ENCODE assay signal across 8 mouse cellular contexts in genomic region chr8:126832163-126832978, GRCm38 (mm10).
DNase-seq lines count a peak whose midpoint lies in the region; ATAC-seq and TF ChIP-seq lines count a peak whose summit lies in the region.

No protein-coding gene starts in this region.

- no peaks in the 10 kb centered on the region for H3K36me3 ChIP-seq in midbrain, embryonic 10.5 days
- H3K36me3 ChIP-seq in midbrain, embryonic 15.5 days (replicated peaks) = no peaks in the 10 kb centered on the region
- H3K36me3 ChIP-seq in intestine, postnatal 0 days (ENCODE audit: control insufficient read depth, insufficient read depth) = no peaks in the 10 kb centered on the region
- H3K36me3 ChIP-seq in lung, embryonic 16.5 days (ENCODE audit: control insufficient read depth, insufficient read depth, low read length) = no peaks in the 10 kb centered on the region
- no peaks in the 10 kb centered on the region for H3K36me3 ChIP-seq in stomach, embryonic 15.5 days

- H3K4me1 ChIP-seq in midbrain, embryonic 10.5 days = peaks cover 49% of the 10 kb centered on the region
- H3K4me1 ChIP-seq in midbrain, embryonic 15.5 days = peaks cover 24% of the 10 kb centered on the region
- peaks cover 37% of the 10 kb centered on the region for H3K4me1 ChIP-seq in intestine, postnatal 0 days (replicated peaks; ENCODE audit: control insufficient read depth, insufficient read depth, low read length)
- peaks cover 65% of the 10 kb centered on the region for H3K4me1 ChIP-seq in lung, embryonic 16.5 days (replicated peaks; ENCODE audit: control insufficient read depth, insufficient read depth, low read length)
- peaks cover 54% of the 10 kb centered on the region for H3K4me1 ChIP-seq in stomach, embryonic 15.5 days

- H3K27ac ChIP-seq in midbrain, embryonic 10.5 days (replicated peaks) = peak overlapping the region; percentile 67
- no peak overlapping the region for H3K27ac ChIP-seq in midbrain, embryonic 15.5 days
- peak overlapping the region; percentile 92 for H3K27ac ChIP-seq in intestine, postnatal 0 days (ENCODE audit: low read depth, low read length)
- peak overlapping the region; percentile 95 for H3K27ac ChIP-seq in lung, embryonic 16.5 days (ENCODE audit: low read length)
- peak overlapping the region; percentile 94 for H3K27ac ChIP-seq in stomach, embryonic 15.5 days

- no peak overlapping the region for H3K9ac ChIP-seq in midbrain, embryonic 15.5 days
- 0 out of 2 replicates have a peak overlapping the region, but pooled peaks have one; percentile 2 for H3K9ac ChIP-seq in intestine, postnatal 0 days (ENCODE audit: low read depth, low read length)
- peak overlapping the region; percentile 42 for H3K9ac ChIP-seq in lung, embryonic 16.5 days (ENCODE audit: low read length)
- no peak overlapping the region for H3K9ac ChIP-seq in stomach, embryonic 15.5 days

- H3K27me3 ChIP-seq in midbrain, embryonic 10.5 days (ENCODE audit: low read depth, poor library complexity, severe bottlenecking) = no peaks in the 10 kb centered on the region
- H3K27me3 ChIP-seq in midbrain, embryonic 15.5 days (replicated peaks) = no peaks in the 10 kb centered on the region
- H3K27me3 ChIP-seq in intestine, postnatal 0 days (replicated peaks; ENCODE audit: control insufficient read depth, insufficient read depth, low read length) = no peaks in the 10 kb centered on the region
- no peaks in the 10 kb centered on the region for H3K27me3 ChIP-seq in lung, embryonic 16.5 days (ENCODE audit: control insufficient read depth, insufficient read depth, low read depth, low read length)
- no peaks in the 10 kb centered on the region for H3K27me3 ChIP-seq in stomach, embryonic 15.5 days (replicated peaks)

- no peaks in the 10 kb centered on the region for H3K9me3 ChIP-seq in midbrain, embryonic 10.5 days (replicated peaks)
- no peaks in the 10 kb centered on the region for H3K9me3 ChIP-seq in midbrain, embryonic 15.5 days
- H3K9me3 ChIP-seq in intestine, postnatal 0 days (ENCODE audit: control insufficient read depth) = no peaks in the 10 kb centered on the region
- H3K9me3 ChIP-seq in lung, embryonic 16.5 days (ENCODE audit: control insufficient read depth, low read length) = no peaks in the 10 kb centered on the region
- H3K9me3 ChIP-seq in stomach, embryonic 15.5 days = no peaks in the 10 kb centered on the region

- 83% methylated on average over 12 of the region's 12 CpGs for WGBS in midbrain, embryonic 10.5 days
- WGBS in midbrain, embryonic 15.5 days = 68% methylated on average over 12 of the region's 12 CpGs
- 56% methylated on average over 12 of the region's 12 CpGs for WGBS in intestine, postnatal 0 days
- 60% methylated on average over 12 of the region's 12 CpGs for WGBS in lung, embryonic 16.5 days
- WGBS in stomach, embryonic 15.5 days = 66% methylated on average over 12 of the region's 12 CpGs

- H3K4me3 ChIP-seq in midbrain, embryonic 10.5 days = no peak overlapping the region
- no peak overlapping the region for H3K4me3 ChIP-seq in midbrain, embryonic 15.5 days
- no peak overlapping the region for H3K4me3 ChIP-seq in intestine, postnatal 0 days (ENCODE audit: low read depth, low read length)
- no peak overlapping the region for H3K4me3 ChIP-seq in lung, embryonic 16.5 days (ENCODE audit: low read length)
- no peak overlapping the region for H3K4me3 ChIP-seq in stomach, embryonic 15.5 days (replicated peaks)

- no peak for DNase-seq in midbrain, embryonic 10.5 days (ENCODE audit: low spot score)
- DNase-seq in fat pad, adult 2 months (ENCODE audit: extremely low read depth, low read depth, low spot score) = peak; percentile 54
- DNase-seq in left cerebral cortex, adult 8-10 months (ENCODE audit: low spot score in 2 of 2) = no peak

- no peak overlapping the region for H3K4me2 ChIP-seq in midbrain, embryonic 15.5 days
- no peak overlapping the region for H3K4me2 ChIP-seq in intestine, postnatal 0 days (replicated peaks; ENCODE audit: low read depth)
- no peak overlapping the region for H3K4me2 ChIP-seq in lung, embryonic 16.5 days (ENCODE audit: low read depth, low read length)
- no peak overlapping the region for H3K4me2 ChIP-seq in stomach, embryonic 15.5 days

- no peak for TF ChIP-seq CTCF in intestine, postnatal 0 days (IDR thresholded peaks at IDR 0.05; ENCODE audit: low read depth)

- no peak for ATAC-seq in midbrain, embryonic 15.5 days (replicated peaks)
- no peak for ATAC-seq in intestine, postnatal 0 days
- no peak for ATAC-seq in lung, embryonic 16.5 days (ENCODE audit: low read depth)
- ATAC-seq in stomach, embryonic 15.5 days (ENCODE audit: insufficient read depth, low FRiP score, low read depth) = no peak
- no peak for ATAC-seq in cerebellum, adult (ENCODE audit: insufficient number of reproducible peaks, low FRiP score, low TSS enrichment)

Comparison
In these comparisons a context has a peak if more than half of its experiments do, and no peak if none do; other contexts are left out.
1. H3K9ac ChIP-seq: peak in intestine, postnatal 0 days (single experiment) and lung, embryonic 16.5 days (single experiment); none in midbrain, embryonic 15.5 days (single experiment) and stomach, embryonic 15.5 days (single experiment).